Mouse (Mus musculus): Measurements from ENCODE around the gene Mras. TPM values are rescaled to one million over a fixed set of nuclear protein-coding genes. Genes with fewer than 3 reads are reported as not detected.

The Mras gene
- polyA plus RNA-seq, 1 experiment from 2014 or later, result 10.2 TPM

DNA sequence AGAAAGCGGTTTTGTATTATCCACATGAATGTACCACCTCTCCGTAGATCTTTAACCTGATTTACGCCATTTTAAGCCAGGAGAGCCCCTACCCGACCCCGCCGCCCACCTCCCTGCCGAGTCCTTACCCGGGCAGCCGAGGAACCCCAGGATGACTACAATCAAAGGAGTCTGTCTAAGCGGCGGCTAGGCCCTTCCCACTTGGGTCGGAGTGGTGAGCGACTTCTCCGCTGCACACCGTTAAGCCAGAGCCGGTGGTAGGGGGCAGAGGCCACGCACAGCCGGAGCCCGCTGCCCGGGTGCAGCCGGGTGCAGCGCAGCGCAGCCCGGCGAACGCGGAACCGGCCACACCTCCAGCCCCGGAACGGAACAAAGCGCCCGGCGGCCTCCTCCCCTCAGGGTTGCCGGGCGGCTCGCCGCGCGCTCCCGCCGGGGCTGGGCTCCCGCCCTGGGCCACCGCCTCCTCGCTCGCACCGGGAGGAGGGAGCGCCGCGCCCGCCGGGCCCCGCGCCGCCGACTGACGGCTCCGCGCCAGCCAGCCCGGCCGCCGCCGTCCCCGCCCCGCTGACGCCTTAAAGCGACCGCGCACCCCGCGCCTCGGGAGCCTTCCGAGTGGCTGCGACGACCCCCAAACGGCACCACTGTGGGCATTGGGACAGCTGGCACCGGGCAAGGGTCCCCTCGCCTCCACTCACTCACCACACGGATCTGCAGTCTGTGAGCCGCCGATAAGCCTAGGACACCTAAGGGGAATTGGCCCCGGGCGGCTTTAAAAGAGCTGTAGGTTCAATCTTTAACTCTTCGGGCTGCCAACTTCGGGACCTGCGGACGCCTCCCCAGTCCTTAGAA, 775 bp downstream of the Mras start:
- TF ChIP-seq EP300 (optimal IDR thresholded peaks at IDR 0.05) (no peak), CTCF (IDR thresholded peaks at IDR 0.05; ENCODE audit: low read depth) (no peak)
- no peaks in the 10 kb centered on the region for H3K4me1 ChIP-seq (replicated peaks; ENCODE audit: control insufficient read depth, insufficient read depth)
- H3K36me3 ChIP-seq (ENCODE audit: control insufficient read depth, insufficient read depth, low read length), result no peaks in the 10 kb centered on the region
- peak overlapping the region; percentile 69 for H3K4me3 ChIP-seq (ENCODE audit: low read depth, low read length)
- H3K27me3 ChIP-seq (ENCODE audit: control insufficient read depth, insufficient read depth, low read length), result no peaks in the 10 kb centered on the region
- DNase-seq (ENCODE audit: low spot score) (peak; percentile 87), ATAC-seq (ENCODE audit: low FRiP score, low TSS enrichment) (peak; percentile 89)
- H3K9ac ChIP-seq (ENCODE audit: low read length), result peak overlapping the region; percentile 77
- under 1% methylated on average over 76 of the region's 86 CpGs for WGBS
- peak overlapping the region; percentile 82 for H3K27ac ChIP-seq (replicated peaks)
- no peaks in the 10 kb centered on the region for H3K9me3 ChIP-seq (ENCODE audit: control insufficient read depth, low read length)
- peak overlapping the region; percentile 89 for H3K4me2 ChIP-seq (replicated peaks; ENCODE audit: low read depth)

DNA sequence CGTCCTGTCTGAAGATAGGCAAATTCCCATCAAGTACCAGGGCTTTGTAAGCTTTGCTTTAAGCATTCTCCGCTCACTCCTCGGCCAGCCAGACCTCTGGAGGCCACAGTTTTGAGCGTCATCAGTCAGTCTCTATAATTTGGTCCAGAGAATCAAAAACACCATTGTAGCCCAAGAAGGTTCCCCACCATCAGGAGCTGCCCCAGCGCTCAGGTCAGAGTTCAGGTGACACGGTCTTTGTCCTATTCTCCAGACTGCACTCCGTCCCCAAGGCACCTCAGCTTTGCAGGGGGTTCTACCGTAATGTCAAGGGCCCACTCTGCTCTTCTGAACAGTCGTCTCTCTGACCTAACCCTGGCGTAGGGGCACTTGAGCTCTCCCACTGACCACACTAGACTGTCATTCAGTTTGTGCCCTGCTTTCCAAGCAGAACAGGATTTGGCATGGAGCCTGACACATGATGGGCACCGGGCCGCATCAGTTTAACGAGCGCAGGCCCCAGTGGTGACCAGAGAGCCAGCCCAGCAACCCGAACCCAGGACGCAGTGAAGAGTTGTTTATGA, 1.5 kb downstream of the Mras start:
- H3K36me3 ChIP-seq (ENCODE audit: control insufficient read depth, insufficient read depth, low read length), result no peaks in the 10 kb centered on the region
- peak overlapping the region; percentile 69 for H3K4me3 ChIP-seq (ENCODE audit: low read depth, low read length)
- H3K9ac ChIP-seq (ENCODE audit: low read length), result peak overlapping the region; percentile 77
- no peak for TF ChIP-seq EP300 (optimal IDR thresholded peaks at IDR 0.05)
- TF ChIP-seq CTCF (IDR thresholded peaks at IDR 0.05; ENCODE audit: low read depth), result no peak
- H3K4me1 ChIP-seq (replicated peaks; ENCODE audit: control insufficient read depth, insufficient read depth), result no peaks in the 10 kb centered on the region
- DNase-seq (ENCODE audit: low spot score) (peak; percentile 25), ATAC-seq (ENCODE audit: low FRiP score, low TSS enrichment) (peak; percentile 1; the same call in 1 of the 2 replicates)
- 27% methylated on average over 16 of the region's 16 CpGs for WGBS
- H3K27me3 ChIP-seq (ENCODE audit: control insufficient read depth, insufficient read depth, low read length), result no peaks in the 10 kb centered on the region
- peak overlapping the region; percentile 89 for H3K4me2 ChIP-seq (replicated peaks; ENCODE audit: low read depth)
- H3K9me3 ChIP-seq (ENCODE audit: control insufficient read depth, low read length), result no peaks in the 10 kb centered on the region
- peak overlapping the region; percentile 82 for H3K27ac ChIP-seq (replicated peaks)

DNA sequence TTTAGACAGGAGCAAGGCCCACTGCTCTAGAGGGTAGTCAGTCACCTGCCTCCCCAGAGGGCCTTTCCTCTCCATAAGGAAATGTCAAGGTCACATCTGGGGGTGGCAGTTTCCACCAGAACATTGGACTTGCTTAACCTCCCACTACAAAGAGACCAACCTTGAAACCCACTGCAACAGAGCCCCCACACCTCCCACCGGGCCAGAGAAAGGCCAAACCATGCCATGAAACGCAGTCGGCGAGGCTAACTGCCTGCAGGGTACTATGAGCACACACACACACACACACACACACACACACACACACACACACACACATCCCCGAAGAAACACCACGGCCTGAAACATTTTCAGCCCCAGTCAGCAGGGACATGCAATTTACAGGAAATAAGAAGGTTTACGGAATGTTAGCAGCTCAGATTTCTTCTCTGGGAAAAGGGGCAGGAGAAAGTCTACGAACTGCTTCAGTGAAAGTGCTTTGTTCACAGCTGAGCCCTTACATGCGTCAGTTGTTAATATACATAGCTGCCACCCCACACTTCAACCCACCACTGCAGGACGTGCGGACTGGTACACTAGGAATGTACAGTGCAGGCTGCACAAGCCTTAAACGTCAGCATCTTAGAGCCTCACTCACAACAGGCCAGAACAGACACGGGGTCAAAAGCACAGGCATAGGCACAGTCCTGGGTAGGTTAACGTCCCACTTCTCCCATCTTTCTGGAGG, 2.1 kb downstream of the Mras start:
- DNase-seq (ENCODE audit: low spot score) (no peak), ATAC-seq (ENCODE audit: low FRiP score, low TSS enrichment) (no peak)
- H3K4me2 ChIP-seq (replicated peaks; ENCODE audit: low read depth), result peak overlapping the region; percentile 89
- H3K4me3 ChIP-seq (ENCODE audit: low read depth, low read length), result peak overlapping the region; percentile 69
- WGBS, result 42% methylated on average over 14 of the region's 14 CpGs
- peak overlapping the region; percentile 82 for H3K27ac ChIP-seq (replicated peaks)
- H3K36me3 ChIP-seq (ENCODE audit: control insufficient read depth, insufficient read depth, low read length), result no peaks in the 10 kb centered on the region
- TF ChIP-seq CTCF (IDR thresholded peaks at IDR 0.05; ENCODE audit: low read depth) (no peak), EP300 (optimal IDR thresholded peaks at IDR 0.05) (no peak)
- H3K4me1 ChIP-seq (replicated peaks; ENCODE audit: control insufficient read depth, insufficient read depth), result no peaks in the 10 kb centered on the region
- peak overlapping the region; percentile 23; the same call in 1 of the 2 replicates for H3K9ac ChIP-seq (ENCODE audit: low read length)
- H3K27me3 ChIP-seq (ENCODE audit: control insufficient read depth, insufficient read depth, low read length), result no peaks in the 10 kb centered on the region
- no peaks in the 10 kb centered on the region for H3K9me3 ChIP-seq (ENCODE audit: control insufficient read depth, low read length)

DNA sequence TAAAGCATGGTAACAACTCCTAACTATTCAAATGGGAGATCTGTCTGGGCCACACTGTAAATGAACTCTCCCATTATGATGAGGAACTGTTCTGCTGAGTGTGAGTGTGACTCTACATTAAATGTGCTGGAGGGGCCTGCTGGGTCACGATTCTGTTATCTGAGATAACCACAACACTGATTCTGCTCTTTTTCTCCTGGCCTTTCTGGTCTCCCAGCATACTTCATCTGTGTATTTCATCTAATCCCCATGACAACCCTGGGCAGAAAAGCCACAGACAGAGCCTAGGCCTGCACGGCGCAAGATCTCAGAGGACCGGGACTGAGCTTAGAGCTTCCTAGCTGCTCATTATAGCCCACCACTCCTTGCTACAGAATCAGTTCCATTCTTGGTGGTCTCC, 4.7 kb downstream of the Mras start:
- TF ChIP-seq CTCF (IDR thresholded peaks at IDR 0.05; ENCODE audit: low read depth), result no peak
- no peak for TF ChIP-seq EP300 (optimal IDR thresholded peaks at IDR 0.05)
- no peak overlapping the region for H3K9ac ChIP-seq (ENCODE audit: low read length)
- ATAC-seq (ENCODE audit: low FRiP score, low TSS enrichment), result no peak
- no peaks in the 10 kb centered on the region for H3K36me3 ChIP-seq (ENCODE audit: control insufficient read depth, insufficient read depth, low read length)
- H3K4me2 ChIP-seq (replicated peaks; ENCODE audit: low read depth), result no peak overlapping the region
- WGBS, result 71% methylated on average over 4 of the region's 4 CpGs
- no peak overlapping the region for H3K27ac ChIP-seq (replicated peaks)
- DNase-seq (ENCODE audit: low spot score), result no peak
- no peaks in the 10 kb centered on the region for H3K4me1 ChIP-seq (replicated peaks; ENCODE audit: control insufficient read depth, insufficient read depth)
- no peaks in the 10 kb centered on the region for H3K27me3 ChIP-seq (ENCODE audit: control insufficient read depth, insufficient read depth, low read length)
- H3K4me3 ChIP-seq (ENCODE audit: low read depth, low read length), result no peak overlapping the region
- no peaks in the 10 kb centered on the region for H3K9me3 ChIP-seq (ENCODE audit: control insufficient read depth, low read length)

DNA sequence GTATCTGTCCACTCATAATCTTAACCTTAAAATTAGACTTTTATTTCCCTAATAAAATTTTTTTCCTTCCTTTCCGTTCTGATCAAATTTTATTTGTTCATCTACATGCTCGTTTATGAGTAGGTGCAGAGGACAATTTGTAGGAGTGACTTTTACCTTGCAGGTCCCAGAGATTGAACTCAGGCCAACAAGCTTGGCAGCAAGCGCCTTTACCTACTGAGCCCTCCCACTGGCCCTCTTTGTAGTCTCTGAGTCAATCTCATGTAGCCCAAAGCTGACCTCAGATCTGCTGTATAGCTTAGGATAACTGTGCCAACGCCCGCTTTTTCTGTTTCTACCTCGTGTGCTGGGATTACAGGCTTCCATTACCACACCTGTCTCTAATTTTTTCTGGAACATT, 5.2 kb downstream of the Mras start:
- Histone ChIP-seq H3K27me3 (ENCODE audit: control insufficient read depth, insufficient read depth, low read length) (no peaks in the 10 kb centered on the region), H3K4me2 (replicated peaks; ENCODE audit: low read depth) (no peak overlapping the region), H3K4me1 (replicated peaks; ENCODE audit: control insufficient read depth, insufficient read depth) (no peaks in the 10 kb centered on the region), H3K9me3 (ENCODE audit: control insufficient read depth, low read length) (no peaks in the 10 kb centered on the region), H3K27ac (replicated peaks) (no peak overlapping the region), H3K36me3 (ENCODE audit: control insufficient read depth, insufficient read depth, low read length) (no peaks in the 10 kb centered on the region), H3K9ac (ENCODE audit: low read length) (no peak overlapping the region), H3K4me3 (ENCODE audit: low read depth, low read length) (no peak overlapping the region)
- DNase-seq (ENCODE audit: low spot score) (no peak), ATAC-seq (ENCODE audit: low FRiP score, low TSS enrichment) (no peak)
- no peak for TF ChIP-seq EP300 (optimal IDR thresholded peaks at IDR 0.05)
- TF ChIP-seq CTCF (IDR thresholded peaks at IDR 0.05; ENCODE audit: low read depth), result no peak
- 60% methylated on average over 6 of the region's 6 CpGs for WGBS
